Mouse (Mus musculus) layer of hippocampus, adult 2 months (tissue): ENCODE measurements at regions not wholly inside any gene's neighbourhood (a gene's known extent, or its start where the extent isn't known, plus 50 kb on each side); places are given as distances from the start of the nearest gene placed in this dataset.

Source experiments
- DNase-seq, 2 experiments: peaks; one replicate each; pipeline ENCODE4 v3.0.0; 2022; ENCODE audit warnings: low spot score in 2 of 2
- H3K27ac ChIP-seq: fragments of 200-600 bp; 2 replicates; pipeline ENCODE4 v1.8.1; 2022
- H3K4me3 ChIP-seq: fragments of 200-600 bp; 2 replicates; pipeline ENCODE4 v1.8.1; 2022; ENCODE audit warnings: mild to moderate bottlenecking
- CTCF ChIP-seq: fragments of 200-600 bp; conservative IDR thresholded peaks from 2 replicates; pipeline ENCODE4 v1.8.1; 2022; ENCODE audit warnings: antibody characterized with exemption, mild to moderate bottlenecking, moderate library complexity

DNA sequence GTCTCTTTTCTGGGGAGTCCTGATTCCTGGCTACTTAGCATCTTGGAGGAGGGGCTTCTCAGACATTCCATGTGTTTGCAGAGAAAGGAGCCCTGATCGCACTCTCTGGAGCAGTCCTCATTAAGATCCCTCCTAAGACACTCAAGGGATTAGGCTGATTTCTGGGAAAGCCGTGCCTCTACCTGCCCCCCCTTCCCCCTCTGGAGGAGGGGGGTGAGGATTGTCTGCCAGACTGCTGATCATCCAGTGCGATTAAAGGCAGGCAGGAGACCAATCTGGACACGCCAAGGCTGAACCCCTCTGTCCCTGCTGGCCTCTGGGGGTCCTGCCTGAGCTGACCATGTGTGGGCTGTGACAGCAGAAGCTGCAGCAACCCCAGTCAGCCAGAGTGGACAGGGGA lies 65.4 kb downstream of the Vegfa start:
- no peak for DNase-seq
- Histone ChIP-seq H3K4me3 (no peak overlapping the region), H3K27ac (no peak overlapping the region)
- no peak for TF ChIP-seq CTCF

DNA sequence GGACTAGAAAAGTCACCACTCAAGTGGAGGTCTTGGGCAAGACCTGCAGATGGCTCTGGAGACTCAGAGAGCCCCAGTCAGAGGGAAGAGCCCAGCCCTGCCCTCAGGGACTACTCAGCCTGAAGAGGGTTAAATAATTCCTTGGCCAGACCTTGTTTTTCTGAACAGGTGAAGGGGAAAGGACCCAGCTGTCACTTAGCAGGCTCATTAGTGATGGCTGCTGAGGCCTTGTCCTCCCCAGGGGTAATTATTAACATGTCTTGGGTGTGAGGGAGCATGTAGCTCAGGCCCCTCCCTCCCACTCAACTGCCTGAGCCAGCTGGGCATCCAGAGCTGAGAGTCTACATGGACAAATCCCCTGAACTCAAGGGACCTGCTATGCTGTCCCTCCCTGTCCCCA lies 68.1 kb downstream of the Vegfa start:
- TF ChIP-seq CTCF = no peak
- Histone ChIP-seq H3K27ac (no peak overlapping the region), H3K4me3 (no peak overlapping the region)
- no peak for DNase-seq

GRCm38 (mm10) chr17:45963332-45963731 lies 68.8 kb downstream of the Vegfa start:
- no peak for DNase-seq
- Histone ChIP-seq H3K4me3 (no peak overlapping the region), H3K27ac (no peak overlapping the region)
- TF ChIP-seq CTCF = no peak

GRCm38 (mm10) chr17:45961626-45962319 lies 70.4 kb downstream of the Vegfa start:
- DNase-seq = no peak
- H3K4me3 ChIP-seq = no peak overlapping the region
- no peak for TF ChIP-seq CTCF
- H3K27ac ChIP-seq = no peak overlapping the region

- DNase-seq = no peak
- Histone ChIP-seq H3K4me3 (no peak overlapping the region), H3K27ac (no peak overlapping the region)
- TF ChIP-seq CTCF = peak; percentile 69
Measured at GRCm38 (mm10) chr17:45958094-45958881, 73.9 kb downstream of the Vegfa start.

DNA sequence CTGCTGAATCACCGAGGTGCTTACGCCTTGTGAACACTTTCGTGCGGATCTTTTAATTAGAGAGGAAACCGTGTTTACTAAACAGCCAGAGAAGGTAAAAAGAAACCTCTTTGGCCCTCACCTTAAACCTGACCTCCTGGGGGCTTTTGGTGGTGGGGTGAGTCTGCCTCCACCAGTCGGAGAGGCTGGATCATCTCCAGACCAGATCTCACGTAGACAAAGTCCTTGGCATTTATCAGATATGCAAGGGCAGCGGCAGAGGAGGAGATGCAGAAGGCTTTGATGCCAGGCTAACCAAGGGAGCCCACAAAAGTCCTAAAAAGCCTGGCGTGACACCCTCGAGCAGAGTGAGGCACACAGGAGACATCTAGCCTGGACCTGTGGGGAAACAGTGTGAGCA lies 76.7 kb downstream of the Vegfa start:
- no peak for DNase-seq
- H3K4me3 ChIP-seq = no peak overlapping the region
- H3K27ac ChIP-seq = no peak overlapping the region
- no peak for TF ChIP-seq CTCF

DNA sequence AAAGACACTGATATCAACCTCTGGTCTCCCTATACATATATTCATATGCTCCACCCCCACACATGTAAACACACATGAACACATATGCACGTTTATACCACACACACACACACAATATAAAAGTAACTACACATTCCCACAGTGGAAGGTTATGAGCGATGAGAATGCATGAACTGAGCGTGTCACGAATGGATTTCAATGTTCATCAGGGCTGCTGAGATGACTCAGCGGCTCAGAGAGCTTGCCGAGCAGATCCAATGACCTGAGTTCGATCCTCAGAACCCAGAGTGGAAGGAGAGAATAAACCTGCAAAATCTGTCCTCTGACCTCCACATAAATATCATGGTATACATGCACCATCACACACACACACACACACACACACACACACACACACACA lies 77.3 kb downstream of the Vegfa start:
- no peak for TF ChIP-seq CTCF
- Histone ChIP-seq H3K27ac (no peak overlapping the region), H3K4me3 (no peak overlapping the region)
- DNase-seq = no peak

- H3K27ac ChIP-seq = no peak overlapping the region
- TF ChIP-seq CTCF = no peak
- H3K4me3 ChIP-seq = no peak overlapping the region
- DNase-seq = no peak
Measured at GRCm38 (mm10) chr17:45953523-45953922, 78.6 kb downstream of the Vegfa start.

DNA sequence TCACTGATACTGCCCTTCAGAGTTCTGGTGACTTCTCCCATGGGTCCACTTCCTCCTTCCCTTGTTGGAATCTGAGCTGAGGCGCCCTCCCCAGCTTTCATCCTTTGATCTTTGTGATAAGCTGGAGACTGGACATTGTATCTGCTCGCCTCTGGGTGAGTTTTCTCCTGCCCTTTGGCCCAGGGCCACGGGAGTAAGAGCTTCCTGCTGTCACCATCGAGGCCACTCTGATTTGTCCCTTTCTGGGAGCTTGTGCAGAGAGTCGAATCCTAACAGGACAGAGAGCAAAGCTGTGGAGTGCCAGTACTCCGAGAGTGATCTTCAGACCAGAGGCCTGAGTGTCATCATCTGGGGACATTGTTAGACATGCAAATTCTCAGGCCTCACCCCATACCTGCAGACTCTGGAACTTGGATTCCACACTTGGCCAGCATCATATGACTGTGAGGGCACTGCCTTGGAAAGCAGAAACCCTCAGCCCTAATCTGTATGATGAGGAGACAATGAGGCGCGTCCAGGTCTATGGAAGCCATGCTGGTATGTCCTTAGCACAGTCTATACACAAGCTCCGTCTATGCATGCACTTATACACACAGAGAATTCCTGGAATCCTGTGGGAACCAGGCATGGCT lies 81.5 kb downstream of the Vegfa start:
- no peak overlapping the region for H3K4me3 ChIP-seq
- no peak overlapping the region for H3K27ac ChIP-seq
- TF ChIP-seq CTCF = no peak
- DNase-seq = no peak

DNA sequence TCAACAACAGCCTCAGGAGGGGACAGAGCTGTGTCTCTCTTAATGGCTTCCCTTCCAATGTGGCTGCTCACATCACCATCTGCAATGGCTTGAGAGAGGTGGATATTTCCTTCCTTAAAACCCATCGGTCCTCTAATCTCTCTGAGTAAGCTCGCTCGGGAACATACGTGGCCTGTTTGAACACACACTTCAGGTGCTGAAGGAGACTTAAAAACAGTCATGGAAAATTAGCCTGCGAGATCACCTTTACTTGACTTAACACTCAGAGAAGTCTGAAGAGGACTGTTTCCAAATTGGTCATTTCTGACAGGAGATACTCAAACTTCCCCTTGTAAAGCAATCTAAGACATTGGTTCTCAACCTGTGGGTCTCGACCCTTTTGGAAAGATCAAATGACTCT lies 83.0 kb downstream of the Vegfa start:
- TF ChIP-seq CTCF = no peak
- H3K4me3 ChIP-seq = no peak overlapping the region
- DNase-seq = no peak
- H3K27ac ChIP-seq = no peak overlapping the region

GRCm38 (mm10) chr17:45948314-45948935 lies 83.7 kb downstream of the Vegfa start:
- TF ChIP-seq CTCF = no peak
- no peak for DNase-seq
- Histone ChIP-seq H3K27ac (no peak overlapping the region), H3K4me3 (no peak overlapping the region)

DNA sequence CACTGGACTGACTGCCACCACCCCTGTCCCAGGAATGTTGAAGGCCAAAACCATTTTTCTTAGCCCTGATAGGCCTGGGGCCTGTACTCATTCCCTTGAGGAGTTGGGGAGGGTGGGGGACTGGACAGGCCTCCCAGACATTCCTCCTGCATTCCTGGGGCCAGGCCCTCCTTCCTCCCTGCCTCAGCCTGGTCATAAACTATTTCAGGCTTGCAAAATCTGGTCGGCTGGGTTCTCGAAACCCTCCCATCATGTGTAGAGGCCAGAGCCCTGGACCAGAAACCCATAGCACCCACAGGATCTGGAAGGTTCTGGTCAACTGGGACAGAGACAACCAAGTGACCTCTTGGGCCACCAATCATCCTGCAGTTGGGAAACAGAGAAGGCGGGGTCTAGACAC lies 87.2 kb downstream of the Vegfa start:
- no peak for TF ChIP-seq CTCF
- DNase-seq = no peak
- H3K4me3 ChIP-seq = no peak overlapping the region
- no peak overlapping the region for H3K27ac ChIP-seq

DNA sequence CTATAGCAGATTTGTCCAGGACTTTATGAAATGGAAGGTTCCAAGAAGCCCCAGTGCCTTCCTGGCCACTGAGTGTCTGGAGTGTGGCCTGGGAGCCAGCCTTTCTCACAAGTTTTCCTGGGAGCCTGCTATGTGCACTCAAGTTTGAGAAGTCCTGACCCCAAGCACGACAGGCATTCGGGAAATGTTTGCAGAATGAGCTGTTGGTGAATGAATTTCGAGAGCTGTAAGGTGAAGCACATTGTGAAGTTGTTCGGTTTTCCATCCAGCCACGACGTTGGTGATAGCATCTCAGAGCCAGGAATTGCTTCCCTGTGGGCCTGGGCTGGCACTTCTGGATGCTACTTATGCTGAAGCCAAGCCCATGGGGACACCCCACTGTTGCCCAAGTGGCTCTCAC lies 88.9 kb downstream of the Vegfa start:
- DNase-seq = no peak
- Histone ChIP-seq H3K4me3 (no peak overlapping the region), H3K27ac (no peak overlapping the region)
- no peak for TF ChIP-seq CTCF
